ENCODE assay signal across 17 mouse cellular contexts in the genomic region with DNA sequence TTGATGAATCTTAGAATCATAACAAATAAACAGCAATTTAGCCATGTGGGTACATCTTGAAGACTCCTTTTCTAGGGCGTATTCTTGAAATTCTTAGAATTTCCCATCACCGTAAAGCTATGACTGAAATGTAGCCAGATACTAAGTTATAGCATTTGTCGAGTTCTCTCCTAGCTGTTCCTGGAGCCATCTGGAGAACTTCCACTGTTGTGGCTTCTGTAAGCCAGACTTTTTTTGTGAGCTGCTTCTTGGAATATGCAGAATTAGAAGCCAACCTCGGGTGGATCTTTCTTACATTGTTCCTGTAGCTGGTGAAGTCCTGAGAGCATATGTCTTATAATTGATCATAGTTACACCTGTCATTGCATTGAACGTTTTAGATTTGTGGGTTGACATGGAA. TPM values are rescaled to one million over a fixed set of nuclear protein-coding genes. Genes with fewer than 3 reads are reported as not detected.
DNase-seq lines count a peak whose midpoint lies in the region; ATAC-seq and TF ChIP-seq lines count a peak whose summit lies in the region.
"Had no signal": no experiment of that assay in that cellular context is flagged by ENCODE, and none has a peak within 500 bp of the region (broad histone marks: within the 10 kb centered on the region; RNA-seq: fewer than 3 reads in every experiment).

No protein-coding gene starts in this region.

- no peak overlapping the region for H3K4me3 ChIP-seq in layer of hippocampus, adult 2 months
- no peak overlapping the region for H3K4me3 ChIP-seq in lung, postnatal 0 days (ENCODE audit: low read depth, low read length)
- no peak overlapping the region for H3K4me3 ChIP-seq in hindbrain, embryonic 11.5 days (ENCODE audit: low read depth, low read length)
- H3K4me3 ChIP-seq: embryonic facial prominence, embryonic 12.5 days; forebrain, embryonic 13.5 days; hindbrain, embryonic 10.5 days; hindbrain, embryonic 15.5 days had no signal

- no peak for TF ChIP-seq EP300 in lung, postnatal 0 days (IDR thresholded peaks at IDR 0.05)

- no peaks in the 10 kb centered on the region for H3K9me3 ChIP-seq in lung, postnatal 0 days (ENCODE audit: low read length)
- H3K9me3 ChIP-seq in hindbrain, embryonic 11.5 days (ENCODE audit: control insufficient read depth, low read length): no peaks in the 10 kb centered on the region
- H3K9me3 ChIP-seq: embryonic facial prominence, embryonic 12.5 days; forebrain, embryonic 13.5 days; hindbrain, embryonic 10.5 days; hindbrain, embryonic 15.5 days had no signal

- DNase-seq in frontal cortex, postnatal 10 days (ENCODE audit: low spot score in 2 of 2): no peak
- DNase-seq in layer of hippocampus, adult 2 months (ENCODE audit: low spot score in 2 of 2): peak in 1 of 2 experiments; percentile 63
- DNase-seq in layer of hippocampus, postnatal 10 days (ENCODE audit: low spot score in 2 of 2): no peak
- DNase-seq in lung, postnatal 0 days (ENCODE audit: low spot score): no peak
- DNase-seq in lung, adult 18-20 months: no peak
- no peak for DNase-seq in hindbrain, embryonic 11.5 days (ENCODE audit: low spot score)
- DNase-seq: adrenal gland, postnatal 10 days; cerebellum, adult 11-12 months; cerebellum, adult 9-10 months; cerebellum, postnatal 25 days; gastrocnemius, postnatal 10 days had no signal

- WGBS in lung, postnatal 0 days: 60% methylated on average over 5 of the region's 5 CpGs
- 91% methylated on average over 5 of the region's 5 CpGs for WGBS in hindbrain, embryonic 11.5 days

- H3K27ac ChIP-seq in layer of hippocampus, adult 2 months: 0 out of 2 replicates have a peak overlapping the region, but pooled peaks have one; percentile 12
- H3K27ac ChIP-seq in lung, postnatal 0 days (ENCODE audit: low read length): peak overlapping the region; percentile 26; the same call in 1 of the 2 replicates
- no peak overlapping the region for H3K27ac ChIP-seq in hindbrain, embryonic 11.5 days (ENCODE audit: low read depth, low read length)
- H3K27ac ChIP-seq: embryonic facial prominence, embryonic 12.5 days; forebrain, embryonic 13.5 days; hindbrain, embryonic 10.5 days; hindbrain, embryonic 15.5 days had no signal

- ATAC-seq in frontal cortex, adult (ENCODE audit: low TSS enrichment): peak; percentile 82
- no peak for ATAC-seq in lung, postnatal 0 days
- no peak for ATAC-seq in hindbrain, embryonic 11.5 days (ENCODE audit: low FRiP score)
- ATAC-seq: forebrain, embryonic 13.5 days; inflammation-experienced regulatory T-cells, adult 6 months had no signal

- H3K4me2 ChIP-seq in lung, postnatal 0 days (replicated peaks; ENCODE audit: low read depth, low read length): no peak overlapping the region
- no peak overlapping the region for H3K4me2 ChIP-seq in hindbrain, embryonic 11.5 days (replicated peaks; ENCODE audit: low read depth, low read length)
- H3K4me2 ChIP-seq: embryonic facial prominence, embryonic 12.5 days; forebrain, embryonic 13.5 days; hindbrain, embryonic 15.5 days had no signal

- H3K4me1 ChIP-seq in lung, postnatal 0 days (ENCODE audit: insufficient read depth, low read depth, low read length): peaks cover 36% of the 10 kb centered on the region; the same call in 1 of the 2 replicates
- H3K4me1 ChIP-seq in hindbrain, embryonic 11.5 days (replicated peaks; ENCODE audit: control insufficient read depth, insufficient read depth, low read length): no peaks in the 10 kb centered on the region

- no peak for TF ChIP-seq CTCF in layer of hippocampus, adult 2 months (conservative IDR thresholded peaks at IDR 0.05)
- no peak for TF ChIP-seq CTCF in lung, postnatal 0 days (IDR thresholded peaks at IDR 0.05)

- H3K9ac ChIP-seq in lung, postnatal 0 days (replicated peaks; ENCODE audit: low read depth): no peak overlapping the region
- no peak overlapping the region for H3K9ac ChIP-seq in hindbrain, embryonic 11.5 days (ENCODE audit: low read depth, low read length)
- H3K9ac ChIP-seq: embryonic facial prominence, embryonic 12.5 days; forebrain, embryonic 13.5 days; hindbrain, embryonic 15.5 days had no signal

- H3K27me3 ChIP-seq in lung, postnatal 0 days (replicated peaks; ENCODE audit: insufficient read depth, low read length): no peaks in the 10 kb centered on the region
- no peaks in the 10 kb centered on the region for H3K27me3 ChIP-seq in hindbrain, embryonic 11.5 days (ENCODE audit: control insufficient read depth, insufficient read depth, low read length)
- H3K27me3 ChIP-seq: embryonic facial prominence, embryonic 12.5 days; forebrain, embryonic 13.5 days; hindbrain, embryonic 15.5 days had no signal

- H3K36me3 ChIP-seq in lung, postnatal 0 days (ENCODE audit: insufficient read depth, low read length): no peaks in the 10 kb centered on the region
- H3K36me3 ChIP-seq in hindbrain, embryonic 11.5 days (ENCODE audit: control insufficient read depth, insufficient read depth, low read length): no peaks in the 10 kb centered on the region
- H3K36me3 ChIP-seq: embryonic facial prominence, embryonic 12.5 days; hindbrain, embryonic 10.5 days; hindbrain, embryonic 15.5 days had no signal

RNA-seq across cellular contexts. Expression of a gene that starts 50.1 kb away (rescaled TPM):
- total RNA-seq in layer of hippocampus, adult 2 months (2021): 10 to 100 TPM; 64.9 to 69.3 TPM
- total RNA-seq in layer of hippocampus, postnatal 10 days (2021): 10 to 100 TPM; 89.9 to 96.7 TPM
- polyA plus RNA-seq in lung, postnatal 0 days (2015; fragmentation: Nextera tagmentation; extraction: Ambion mirVana): 11.0 and 12.1 TPM in 2 replicates
- polyA plus RNA-seq in hindbrain, embryonic 11.5 days (2014; fragmentation: Nextera tagmentation; extraction: Ambion mirVana): 24.3 and 30.9 TPM in 2 replicates
